Mouse (Mus musculus) thymus, adult 18-20 months (tissue): ENCODE results near the gene Tigar.

ENCODE experiments used
- DNase-seq, 2 experiments: peaks; one replicate each; pipeline ENCODE4 v3.0.0; 2022; ENCODE audit warnings: mixed read lengths in 2 of 2

The Tigar gene

GRCm38 (mm10) chr6:127079867-127080731, 29.3 kb downstream of the Tigar start:
- no peak for DNase-seq

GRCm38 (mm10) chr6:127072817-127073216, 36.5 kb downstream of the Tigar start, which contains the start of gene Fgf23:
Gene Fgf23, plus strand, starts transcription at chr6:127072902.
- no peak for DNase-seq

- no peak for DNase-seq
These were observed 44.5 kb downstream of the Tigar start for GRCm38 (mm10) chr6:127064815-127065214.

- DNase-seq, result no peak
These were observed 45.4 kb downstream of the Tigar start for GRCm38 (mm10) chr6:127063915-127064314.

GRCm38 (mm10) chr6:127059975-127060374, 49.4 kb downstream of the Tigar start:
- no peak for DNase-seq

- no peak for DNase-seq
These were observed 52.3 kb downstream of the Tigar start for GRCm38 (mm10) chr6:127056990-127057588.

- DNase-seq, result no peak
These were observed 58.5 kb downstream of the Tigar start for GRCm38 (mm10) chr6:127050847-127051246.

GRCm38 (mm10) chr6:127044909-127045308, 64.4 kb downstream of the Tigar start:
- DNase-seq, result no peak
